In the genomic region with DNA sequence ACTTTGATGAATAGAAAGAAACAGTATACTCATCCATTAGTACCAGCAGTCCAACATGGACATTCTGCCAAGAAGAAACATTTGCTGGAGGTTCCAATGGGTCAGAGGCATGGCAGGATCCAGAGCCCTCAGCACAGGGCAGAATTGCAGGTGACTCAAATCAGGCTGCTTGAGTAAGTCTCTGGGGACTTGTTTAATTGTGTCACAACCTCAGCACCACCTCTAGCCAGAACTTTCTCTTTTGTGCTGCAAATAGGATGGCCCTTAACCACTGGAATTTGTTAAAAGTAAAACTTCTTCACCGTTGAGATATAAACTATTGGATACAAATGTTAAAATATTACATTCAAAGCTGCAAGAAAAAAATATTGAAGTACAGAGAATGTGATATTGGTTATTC, we compare ENCODE assay signal across 29 mouse cellular contexts.
"Had no signal": no experiment of that assay in that cellular context is flagged by ENCODE, and none has a peak within 500 bp of the region (broad histone marks: within the 10 kb centered on the region; RNA-seq: fewer than 3 reads in every experiment).

No protein-coding gene starts in this region.

- H3K27me3 ChIP-seq: limb, embryonic 12.5 days; limb, embryonic 13.5 days; limb, embryonic 15.5 days; liver, embryonic 12.5 days; liver, embryonic 13.5 days; liver, embryonic 15.5 days; lung, embryonic 15.5 days; megakaryocyte, embryonic 14.5 days; midbrain, embryonic 12.5 days; midbrain, embryonic 13.5 days; midbrain, embryonic 15.5 days had no signal

- H3K27ac ChIP-seq: limb, embryonic 10.5 days; limb, embryonic 12.5 days; limb, embryonic 13.5 days; limb, embryonic 15.5 days; liver, embryonic 12.5 days; liver, embryonic 13.5 days; liver, embryonic 14.5 days; liver, embryonic 15.5 days; lung, embryonic 15.5 days; macrophage; midbrain, embryonic 10.5 days; midbrain, embryonic 12.5 days; midbrain, embryonic 13.5 days; midbrain, embryonic 15.5 days had no signal

- H3K36me3 ChIP-seq: limb, embryonic 10.5 days; limb, embryonic 12.5 days; limb, embryonic 13.5 days; limb, embryonic 15.5 days; liver, embryonic 12.5 days; liver, embryonic 13.5 days; liver, embryonic 15.5 days; lung, embryonic 15.5 days; midbrain, embryonic 10.5 days; midbrain, embryonic 12.5 days; midbrain, embryonic 13.5 days; midbrain, embryonic 15.5 days had no signal

- H3K9me3 ChIP-seq: limb, embryonic 10.5 days; limb, embryonic 12.5 days; limb, embryonic 13.5 days; limb, embryonic 15.5 days; liver, embryonic 12.5 days; liver, embryonic 13.5 days; liver, embryonic 15.5 days; lung, embryonic 15.5 days; megakaryocyte, embryonic 14.5 days; midbrain, embryonic 10.5 days; midbrain, embryonic 12.5 days; midbrain, embryonic 13.5 days; midbrain, embryonic 15.5 days had no signal

- DNase-seq: left cerebral cortex, postnatal 4 days; liver; liver, embryonic 13.5 days; liver, postnatal 0 days; lung, adult 18-20 months; lung, adult 2 months; lung, embryonic 14.5 days; lung, postnatal 10 days; lung, postnatal 14 days; lung, postnatal 36 days; lung, postnatal 4 days; midbrain, embryonic 14.5 days had no signal

- H3K4me1 ChIP-seq: limb, embryonic 12.5 days; limb, embryonic 13.5 days; limb, embryonic 15.5 days; liver, embryonic 12.5 days; liver, embryonic 13.5 days; liver, embryonic 15.5 days; lung, embryonic 15.5 days; megakaryocyte, embryonic 14.5 days; midbrain, embryonic 12.5 days; midbrain, embryonic 13.5 days; midbrain, embryonic 15.5 days had no signal

- H3K9ac ChIP-seq: limb, embryonic 12.5 days; limb, embryonic 13.5 days; limb, embryonic 15.5 days; liver, embryonic 12.5 days; liver, embryonic 13.5 days; liver, embryonic 14.5 days; liver, embryonic 15.5 days; liver, postnatal 0 days; lung, embryonic 14.5 days; lung, embryonic 15.5 days; midbrain, embryonic 12.5 days; midbrain, embryonic 13.5 days; midbrain, embryonic 15.5 days had no signal

- H3K4me3 ChIP-seq: limb, embryonic 10.5 days; limb, embryonic 12.5 days; limb, embryonic 13.5 days; limb, embryonic 15.5 days; liver, embryonic 12.5 days; liver, embryonic 13.5 days; liver, embryonic 15.5 days; lung, embryonic 15.5 days; megakaryocyte, embryonic 14.5 days; midbrain, embryonic 10.5 days; midbrain, embryonic 12.5 days; midbrain, embryonic 13.5 days; midbrain, embryonic 15.5 days; myocyte had no signal

- H3K4me2 ChIP-seq: limb, embryonic 12.5 days; limb, embryonic 13.5 days; limb, embryonic 15.5 days; liver, embryonic 11.5 days; liver, embryonic 12.5 days; liver, embryonic 13.5 days; liver, embryonic 15.5 days; lung, embryonic 14.5 days; lung, embryonic 15.5 days; midbrain, embryonic 11.5 days; midbrain, embryonic 12.5 days; midbrain, embryonic 13.5 days; midbrain, embryonic 15.5 days had no signal
